Mouse (Mus musculus) layer of hippocampus, postnatal 10 days (tissue): ENCODE results near the gene Kcnma1. TPM values are rescaled to one million over a fixed set of nuclear protein-coding genes. Genes with fewer than 3 reads are reported as not detected.

Source experiments
- DNase-seq, 2 experiments: peaks; one replicate each; pipeline ENCODE4 v3.0.0; 2021; ENCODE audit warnings: low spot score in 2 of 2
- total RNA-seq, 2 experiments: library from RNA; stranded (reverse); gene quantifications; 2 replicates each; pipeline ENCODE4 v1.2.3; 2021

The Kcnma1 gene
- total RNA-seq, 2 experiments from 2014 or later = 119 to 120 TPM

GRCm38 (mm10) chr14:23533346-23533745 lies 480.9 kb downstream of the Kcnma1 start:
- no peak for DNase-seq

- DNase-seq = no peak
Observed at GRCm38 (mm10) chr14:23531735-23532525, 482.4 kb downstream of the Kcnma1 start.

GRCm38 (mm10) chr14:23529720-23530119 lies 484.6 kb downstream of the Kcnma1 start:
- DNase-seq = peak; percentile 62 to 77

GRCm38 (mm10) chr14:23529229-23529628 lies 485.1 kb downstream of the Kcnma1 start:
- DNase-seq = no peak

GRCm38 (mm10) chr14:23525910-23526309 lies 488.4 kb downstream of the Kcnma1 start:
- no peak for DNase-seq

GRCm38 (mm10) chr14:23523825-23524491 lies 490.3 kb downstream of the Kcnma1 start:
- no peak for DNase-seq

GRCm38 (mm10) chr14:23522606-23523159 lies 491.6 kb downstream of the Kcnma1 start:
- no peak for DNase-seq

GRCm38 (mm10) chr14:23521080-23521684 lies 493.1 kb downstream of the Kcnma1 start:
- DNase-seq = no peak

GRCm38 (mm10) chr14:23517374-23517773 lies 496.9 kb downstream of the Kcnma1 start:
- DNase-seq = no peak

GRCm38 (mm10) chr14:23509792-23510191 lies 504.5 kb downstream of the Kcnma1 start:
- no peak for DNase-seq

- DNase-seq = peak; percentile 27 to 30
Observed at GRCm38 (mm10) chr14:23502236-23502790, 512.0 kb downstream of the Kcnma1 start.

- no peak for DNase-seq
Observed at GRCm38 (mm10) chr14:23496801-23497200, 517.5 kb downstream of the Kcnma1 start.

- no peak for DNase-seq
Observed at GRCm38 (mm10) chr14:23496236-23496740, 518.0 kb downstream of the Kcnma1 start.

- no peak for DNase-seq
Observed at GRCm38 (mm10) chr14:23494496-23494800, 519.8 kb downstream of the Kcnma1 start.

- no peak for DNase-seq
Observed at GRCm38 (mm10) chr14:23493750-23494495, 520.4 kb downstream of the Kcnma1 start.

- DNase-seq = no peak
Observed at GRCm38 (mm10) chr14:23492581-23493360, 521.5 kb downstream of the Kcnma1 start.

- DNase-seq = no peak
Observed at GRCm38 (mm10) chr14:23491359-23491758, 522.9 kb downstream of the Kcnma1 start.

- DNase-seq = no peak
Observed at GRCm38 (mm10) chr14:23486687-23487086, 527.6 kb downstream of the Kcnma1 start.

- no peak for DNase-seq
Observed at GRCm38 (mm10) chr14:23485802-23486500, 528.3 kb downstream of the Kcnma1 start.
